Mouse (Mus musculus) lung, embryonic 14.5 days (tissue): ENCODE measurements around the gene Pld1. TPM values are rescaled to one million over a fixed set of nuclear protein-coding genes. Genes with fewer than 3 reads are reported as not detected.
A peak's percentile ranks its signal among the peaks of the same experiment; 100 is the strongest.

ENCODE experiments used
- ATAC-seq: fragments of 200-750 bp; cut with Nextera tagmentation; 2 replicates; pipeline ENCODE4 v1.8.0; 2017; ENCODE audit warnings: mild to moderate bottlenecking, moderate TSS enrichment, moderate library complexity; ENCODE audit not compliant: insufficient read depth
- DNase-seq: peaks from one replicate; pipeline ENCODE4 v3.0.0-alpha.2; 2015
- H3K27ac ChIP-seq: fragments of 300-500 bp; sonication (generic); 2 replicates; pipeline ENCODE4 v1.5.1; 2014; ENCODE audit warnings: low read depth, mild to moderate bottlenecking, moderate library complexity
- H3K27me3 ChIP-seq: fragments of 300-500 bp; sonication (generic); 2 replicates; pipeline ENCODE4 v1.6.1; 2014; ENCODE audit warnings: low read length, control low read depth; ENCODE audit not compliant: insufficient read depth
- H3K36me3 ChIP-seq: fragments of 300-500 bp; sonication (generic); 2 replicates; pipeline ENCODE4 v1.6.1; 2014; ENCODE audit warnings: control low read depth; ENCODE audit not compliant: insufficient read depth
- H3K4me1 ChIP-seq: fragments of 300-500 bp; sonication (generic); 2 replicates; pipeline ENCODE4 v1.6.1; 2014; ENCODE audit warnings: antibody characterized with exemption, control low read depth; ENCODE audit not compliant: insufficient read depth
- H3K4me2 ChIP-seq: fragments of 300-500 bp; sonication (generic); 2 replicates; pipeline ENCODE4 v1.6.1; 2014; ENCODE audit warnings: mild to moderate bottlenecking
- H3K4me3 ChIP-seq: fragments of 300-500 bp; sonication (generic); 2 replicates; pipeline ENCODE4 v1.5.1; 2014; ENCODE audit warnings: low read depth, low read length
- H3K9ac ChIP-seq: fragments of 300-500 bp; sonication (generic); 2 replicates; pipeline ENCODE4 v1.6.1; 2014
- H3K9me3 ChIP-seq: fragments of 300-500 bp; sonication (generic); 2 replicates; pipeline ENCODE4 v1.6.1; 2016; ENCODE audit warnings: low read depth, low read length, control low read depth
- CTCF ChIP-seq: IDR thresholded peaks from 2 replicates; pipeline ENCODE4 v1.5.1; 2016; ENCODE audit warnings: antibody characterized with exemption, low read depth
- WGBS: fragments of 180-500 bp; shearing (Covaris S2); extraction: QIAGEN DNeasy Blood & Tissue Kit; methylation state at CpG from one replicate; pipeline ENCODE4 v1.1.7; 2014; 5-methylcytosine and 5-hydroxymethylcytosine counted together
- polyA plus RNA-seq: library from polyadenylated mRNA; unstranded; fragments of >200 nt; fragmentation: Nextera tagmentation; extraction: Ambion mirVana; gene quantifications from 2 replicates; pipeline ENCODE4 v1.2.1, GENCODE M21; 2014

The Pld1 gene
- polyA plus RNA-seq, 1 experiment from 2014 or later: 6.4 TPM

DNA sequence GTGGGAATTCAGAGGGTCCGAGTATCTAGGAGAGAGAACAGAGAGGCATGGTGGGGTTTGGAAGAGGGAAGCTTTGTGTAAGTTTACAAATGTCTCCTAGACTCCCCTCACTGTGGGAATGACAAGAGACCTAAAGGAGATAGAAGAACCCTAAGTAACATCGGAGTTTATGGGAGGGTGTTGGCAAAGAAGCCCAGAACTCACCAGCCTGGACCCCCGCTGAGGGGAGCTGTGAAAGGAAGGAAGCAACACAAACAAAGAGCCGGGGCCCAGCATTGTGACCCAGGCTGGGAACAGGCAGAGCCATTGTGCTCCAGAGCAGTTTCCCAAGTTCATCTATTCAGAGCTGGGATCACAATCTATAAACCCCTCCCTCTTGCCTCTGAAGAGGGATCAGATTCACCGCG is 25.3 kb downstream of the Pld1 start:
- no peak overlapping the region for H3K9ac ChIP-seq
- no peak overlapping the region for H3K4me3 ChIP-seq
- H3K9me3 ChIP-seq: no peaks in the 10 kb centered on the region
- no peaks in the 10 kb centered on the region for H3K27me3 ChIP-seq
- no peak overlapping the region for H3K27ac ChIP-seq
- 25% methylated on average over 6 of the region's 6 CpGs for WGBS
- no peaks in the 10 kb centered on the region for H3K36me3 ChIP-seq
- DNase-seq (peak; percentile 15), ATAC-seq (no peak)
- no peak for TF ChIP-seq CTCF
- H3K4me1 ChIP-seq: no peaks in the 10 kb centered on the region
- no peak overlapping the region for H3K4me2 ChIP-seq

GRCm38 (mm10) chr3:27968671-27969070 is 30.2 kb downstream of the Pld1 start:
- DNase-seq (no peak), ATAC-seq (no peak)
- Histone ChIP-seq H3K36me3 (no peaks in the 10 kb centered on the region), H3K9ac (no peak overlapping the region), H3K27me3 (no peaks in the 10 kb centered on the region), H3K27ac (no peak overlapping the region), H3K4me1 (no peaks in the 10 kb centered on the region), H3K4me2 (no peak overlapping the region), H3K4me3 (no peak overlapping the region), H3K9me3 (no peaks in the 10 kb centered on the region)
- TF ChIP-seq CTCF: no peak
- WGBS: 67% methylated on average over 8 of the region's 8 CpGs

DNA sequence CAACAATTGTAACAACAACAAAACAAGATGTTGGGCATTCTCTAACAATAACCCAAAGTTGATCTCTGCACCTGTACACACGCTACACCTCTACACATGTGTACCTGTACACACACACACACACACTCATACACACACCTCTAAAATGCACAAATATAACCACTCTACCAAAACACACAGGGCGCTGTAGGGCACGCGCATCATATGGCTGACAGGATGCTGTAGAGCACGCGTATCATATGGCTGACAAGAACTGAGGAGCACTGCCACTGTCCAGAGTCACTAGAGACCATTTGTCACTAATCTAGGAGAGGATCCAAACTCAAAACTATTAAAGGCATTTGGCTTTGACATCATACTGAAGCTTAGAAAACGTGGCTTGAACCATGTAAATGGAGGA is 35.4 kb downstream of the Pld1 start:
- no peak overlapping the region for H3K4me2 ChIP-seq
- no peak overlapping the region for H3K9ac ChIP-seq
- H3K27ac ChIP-seq: no peak overlapping the region
- TF ChIP-seq CTCF: no peak
- no peaks in the 10 kb centered on the region for H3K36me3 ChIP-seq
- no peaks in the 10 kb centered on the region for H3K4me1 ChIP-seq
- no peaks in the 10 kb centered on the region for H3K9me3 ChIP-seq
- DNase-seq (no peak), ATAC-seq (no peak)
- 87% methylated on average over 7 of the region's 7 CpGs for WGBS
- H3K27me3 ChIP-seq: no peaks in the 10 kb centered on the region
- no peak overlapping the region for H3K4me3 ChIP-seq

DNA sequence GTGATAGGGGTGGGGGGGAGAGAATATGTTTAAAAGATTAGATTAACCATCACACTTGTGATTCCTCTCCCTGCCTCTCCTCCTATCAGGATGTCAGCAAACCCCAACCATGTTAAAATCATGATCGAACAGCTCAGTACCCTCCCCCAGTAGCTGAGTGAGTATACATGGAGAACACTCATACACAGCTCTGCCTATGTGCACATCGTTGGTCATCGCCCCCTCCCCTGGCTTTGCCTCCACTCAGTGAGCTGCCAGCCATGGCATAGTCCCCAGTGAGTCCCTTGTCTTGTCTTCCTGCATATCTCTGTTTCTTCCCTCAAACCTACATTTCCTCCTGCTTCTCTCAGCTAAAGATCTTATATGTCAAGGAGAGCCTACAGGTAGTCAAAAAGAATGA is 36.5 kb downstream of the Pld1 start:
- Histone ChIP-seq H3K27me3 (no peaks in the 10 kb centered on the region), H3K9me3 (no peaks in the 10 kb centered on the region), H3K4me2 (no peak overlapping the region), H3K4me3 (no peak overlapping the region), H3K4me1 (no peaks in the 10 kb centered on the region), H3K36me3 (no peaks in the 10 kb centered on the region), H3K9ac (no peak overlapping the region), H3K27ac (no peak overlapping the region)
- ATAC-seq (no peak), DNase-seq (no peak)
- WGBS: 86% methylated on average over 3 of the region's 3 CpGs
- no peak for TF ChIP-seq CTCF

GRCm38 (mm10) chr3:27976931-27977544 is 38.5 kb downstream of the Pld1 start:
- WGBS: 75% methylated on average over 10 of the region's 10 CpGs
- H3K4me1 ChIP-seq: no peaks in the 10 kb centered on the region
- ATAC-seq: peak; percentile 49; the same call in 1 of the 2 replicates
- no peak overlapping the region for H3K4me2 ChIP-seq
- H3K9ac ChIP-seq: no peak overlapping the region
- H3K4me3 ChIP-seq: no peak overlapping the region
- no peaks in the 10 kb centered on the region for H3K36me3 ChIP-seq
- no peaks in the 10 kb centered on the region for H3K27me3 ChIP-seq
- peak; percentile 50 for DNase-seq
- H3K27ac ChIP-seq: no peak overlapping the region
- H3K9me3 ChIP-seq: no peaks in the 10 kb centered on the region
- TF ChIP-seq CTCF: no peak

GRCm38 (mm10) chr3:27978030-27978723 is 39.7 kb downstream of the Pld1 start:
- no peaks in the 10 kb centered on the region for H3K36me3 ChIP-seq
- DNase-seq: no peak

GRCm38 (mm10) chr3:27981591-27981990 is 43.1 kb downstream of the Pld1 start:
- WGBS: 57% methylated on average over 4 of the region's 4 CpGs
- DNase-seq: no peak
- Histone ChIP-seq H3K27ac (no peak overlapping the region), H3K9me3 (no peaks in the 10 kb centered on the region), H3K4me3 (no peak overlapping the region), H3K36me3 (no peaks in the 10 kb centered on the region), H3K4me1 (no peaks in the 10 kb centered on the region), H3K27me3 (no peaks in the 10 kb centered on the region), H3K9ac (no peak overlapping the region), H3K4me2 (no peak overlapping the region)
- no peak for TF ChIP-seq CTCF
- ATAC-seq: no peak

More at GRCm38 (mm10) chr3:27978030-27978723, 39.7 kb downstream of the Pld1 start:
- Histone ChIP-seq H3K4me1 (no peaks in the 10 kb centered on the region), H3K4me2 (no peak overlapping the region), H3K9ac (no peak overlapping the region), H3K4me3 (no peak overlapping the region), H3K27ac (no peak overlapping the region), H3K9me3 (no peaks in the 10 kb centered on the region), H3K27me3 (no peaks in the 10 kb centered on the region)
- 62% methylated on average over 9 of the region's 9 CpGs for WGBS
- no peak for TF ChIP-seq CTCF
- ATAC-seq: no peak
